23 mouse cellular contexts compared by ENCODE assay signal in genomic region chr8:70770748-70771147, GRCm38 (mm10). TPM values are rescaled to one million over a fixed set of nuclear protein-coding genes. Genes with fewer than 3 reads are reported as not detected.
DNase-seq lines count a peak whose midpoint lies in the region; ATAC-seq lines count a peak whose summit lies in the region.
"Had no signal": no experiment of that assay in that cellular context is flagged by ENCODE, and none has a peak within 500 bp of the region (broad histone marks: within the 10 kb centered on the region; RNA-seq: fewer than 3 reads in every experiment).

No protein-coding gene starts in this region.

- H3K4me1 ChIP-seq in liver, embryonic 11.5 days (replicated peaks; ENCODE audit: control insufficient read depth, insufficient read depth, low read length): peaks cover 48% of the 10 kb centered on the region
- H3K4me1 ChIP-seq in embryonic facial prominence, embryonic 10.5 days: peaks cover 56% of the 10 kb centered on the region

- H3K36me3 ChIP-seq in liver, embryonic 11.5 days (ENCODE audit: control insufficient read depth, insufficient read depth, low read length): peaks cover 34% of the 10 kb centered on the region
- H3K36me3 ChIP-seq in embryonic facial prominence, embryonic 10.5 days (replicated peaks): peaks cover 81% of the 10 kb centered on the region

- H3K27me3 ChIP-seq in liver, embryonic 11.5 days (replicated peaks; ENCODE audit: control insufficient read depth, insufficient read depth, low read length): no peaks in the 10 kb centered on the region
- H3K27me3 ChIP-seq in embryonic facial prominence, embryonic 10.5 days (replicated peaks; ENCODE audit: low read depth, poor library complexity, severe bottlenecking): peaks cover 9% of the 10 kb centered on the region
- H3K27me3 ChIP-seq: CH12.LX; embryonic facial prominence, embryonic 13.5 days; embryonic facial prominence, embryonic 15.5 days; Patski had no signal

- no peak overlapping the region for H3K4me2 ChIP-seq in liver, embryonic 11.5 days
- H3K4me2 ChIP-seq: embryonic facial prominence, embryonic 13.5 days; embryonic facial prominence, embryonic 15.5 days; forebrain, embryonic 12.5 days had no signal

- H3K27ac ChIP-seq in liver, embryonic 11.5 days (ENCODE audit: low read depth, low read length): no peak overlapping the region
- H3K27ac ChIP-seq in embryonic facial prominence, embryonic 10.5 days (replicated peaks): no peak overlapping the region
- H3K27ac ChIP-seq: embryonic facial prominence, embryonic 13.5 days; embryonic facial prominence, embryonic 15.5 days; forebrain, embryonic 10.5 days; forebrain, embryonic 12.5 days had no signal

- 0 out of 2 replicates have a peak overlapping the region, but pooled peaks have one; percentile 16 for H3K9ac ChIP-seq in liver, embryonic 11.5 days (ENCODE audit: low read depth, low read length)
- H3K9ac ChIP-seq: embryonic facial prominence, embryonic 13.5 days; embryonic facial prominence, embryonic 15.5 days; forebrain, embryonic 12.5 days had no signal

- no peak for ATAC-seq in liver, embryonic 11.5 days (replicated peaks; ENCODE audit: low FRiP score)
- ATAC-seq: activated CD4-positive, CD25-positive, alpha-beta regulatory T cell, adult 4 months; CD4-positive, CD25-positive, alpha-beta regulatory T cell, adult 4 months; forebrain, embryonic 14.5 days; forebrain, embryonic 16.5 days; Patski had no signal

- WGBS in liver, embryonic 11.5 days: 88% methylated on average over 13 of the region's 13 CpGs
- 95% methylated on average over 13 of the region's 13 CpGs for WGBS in embryonic facial prominence, embryonic 10.5 days

- no peaks in the 10 kb centered on the region for H3K9me3 ChIP-seq in liver, embryonic 11.5 days (ENCODE audit: control insufficient read depth, low read length)
- no peaks in the 10 kb centered on the region for H3K9me3 ChIP-seq in embryonic facial prominence, embryonic 10.5 days
- H3K9me3 ChIP-seq: embryonic facial prominence, embryonic 13.5 days; embryonic facial prominence, embryonic 15.5 days; forebrain, embryonic 10.5 days; forebrain, embryonic 12.5 days; G1E had no signal

- DNase-seq in adrenal gland, adult 2 months: peak; percentile 11
- DNase-seq in adrenal gland, postnatal 10 days: no peak
- peak; percentile 50 for DNase-seq in cerebellum, adult 9-11 months
- no peak for DNase-seq in cerebellum, adult 9-10 months
- no peak for DNase-seq in liver, embryonic 11.5 days (ENCODE audit: low spot score)
- no peak for DNase-seq in liver
- DNase-seq in embryonic facial prominence, embryonic 10.5 days (ENCODE audit: low spot score): no peak
- DNase-seq: adrenal gland, postnatal 14 days; adrenal gland, postnatal 36 days; B cell, adult 2 months; cerebellum, adult 8-10 months had no signal

- H3K4me3 ChIP-seq in liver, embryonic 11.5 days (ENCODE audit: low read depth, low read length): no peak overlapping the region
- H3K4me3 ChIP-seq in embryonic facial prominence, embryonic 10.5 days: 0 out of 2 replicates have a peak overlapping the region, but pooled peaks have one; percentile 4
- H3K4me3 ChIP-seq: embryonic facial prominence, embryonic 13.5 days; embryonic facial prominence, embryonic 15.5 days; erythroblast, embryonic 14.5 days; forebrain, embryonic 10.5 days; forebrain, embryonic 12.5 days had no signal

RNA-seq across cellular contexts. Expression of gene Pik3r2, which starts 5.8 kb away (rescaled TPM):
- total RNA-seq in adrenal gland, adult 2 months (2021): 10 to 100 TPM; 37.2 to 49.0 TPM
- polyA plus RNA-seq in adrenal gland, adult 2 months (2012; rRNA removed): 296 and 305 TPM in 2 replicates
- 10 to 100 TPM; 37.7 to 46.4 TPM for total RNA-seq in adrenal gland, postnatal 10 days (2021)
- 41.5 and 44.6 TPM in 2 replicates for polyA plus RNA-seq in liver, embryonic 11.5 days (2014; fragmentation: Nextera tagmentation; extraction: Ambion mirVana)
- polyA plus RNA-seq in embryonic facial prominence, embryonic 10.5 days (2016; fragmentation: Nextera tagmentation; extraction: Ambion mirVana): 79.2 and 79.8 TPM in 2 replicates

RNA-seq across cellular contexts. Expression of gene Mpv17l2, which starts 10.0 kb away (rescaled TPM):
- total RNA-seq in adrenal gland, adult 2 months (2021): 100 to 1,000 TPM; 108 to 132 TPM
- 359 and 417 TPM in 2 replicates for polyA plus RNA-seq in adrenal gland, adult 2 months (2012; rRNA removed)
- 100 to 1,000 TPM in 1 of 2 experiments, 10 to 100 TPM in 1; 92.9 to 106 TPM for total RNA-seq in adrenal gland, postnatal 10 days (2021)
- 67.7 and 76.4 TPM in 2 replicates for polyA plus RNA-seq in liver, embryonic 11.5 days (2014; fragmentation: Nextera tagmentation; extraction: Ambion mirVana)
- 28.2 and 34.5 TPM in 2 replicates for polyA plus RNA-seq in embryonic facial prominence, embryonic 10.5 days (2016; fragmentation: Nextera tagmentation; extraction: Ambion mirVana)

RNA-seq across cellular contexts. Expression of gene Rab3a, which starts 16.3 kb away (rescaled TPM):
- 10 to 100 TPM; 49.1 to 85.5 TPM for total RNA-seq in adrenal gland, adult 2 months (2021)
- 141 and 152 TPM in 2 replicates for polyA plus RNA-seq in adrenal gland, adult 2 months (2012; rRNA removed)
- total RNA-seq in adrenal gland, postnatal 10 days (2021): 10 to 100 TPM; 53.3 to 53.9 TPM
- polyA plus RNA-seq in liver, embryonic 11.5 days (2014; fragmentation: Nextera tagmentation; extraction: Ambion mirVana): 6.3 and 6.9 TPM in 2 replicates
- 13.6 and 16.2 TPM in 2 replicates for polyA plus RNA-seq in embryonic facial prominence, embryonic 10.5 days (2016; fragmentation: Nextera tagmentation; extraction: Ambion mirVana)

RNA-seq across cellular contexts. Expression of gene Mast3, which starts 34.1 kb away (rescaled TPM):
- total RNA-seq in adrenal gland, adult 2 months (2021): 10 to 100 TPM; 18.9 to 20.5 TPM
- 91.5 and 91.7 TPM in 2 replicates for polyA plus RNA-seq in adrenal gland, adult 2 months (2012; rRNA removed)
- 10 to 100 TPM; 17.7 to 22.8 TPM for total RNA-seq in adrenal gland, postnatal 10 days (2021)
- polyA plus RNA-seq in liver, embryonic 11.5 days (2014; fragmentation: Nextera tagmentation; extraction: Ambion mirVana): 18.2 and 19.3 TPM in 2 replicates
- polyA plus RNA-seq in embryonic facial prominence, embryonic 10.5 days (2016; fragmentation: Nextera tagmentation; extraction: Ambion mirVana): 12.4 and 13.9 TPM in 2 replicates

RNA-seq across cellular contexts. Expression of gene Il12rb1, which starts 37.5 kb away (rescaled TPM):
- total RNA-seq in adrenal gland, adult 2 months (2021): under 1 TPM in 1 of 2 experiments, not detected in 1; 0.10 TPM
- polyA plus RNA-seq in adrenal gland, adult 2 months (2012; rRNA removed): 0.28 and 0.41 TPM in 2 replicates
- under 1 TPM; 0.67 to 0.87 TPM for total RNA-seq in adrenal gland, postnatal 10 days (2021)
- polyA plus RNA-seq in liver, embryonic 11.5 days (2014; fragmentation: Nextera tagmentation; extraction: Ambion mirVana): 0.10 and 0.25 TPM in 2 replicates
- not detected in 2 replicates for polyA plus RNA-seq in embryonic facial prominence, embryonic 10.5 days (2016; fragmentation: Nextera tagmentation; extraction: Ambion mirVana)
- total RNA-seq: adrenal gland, postnatal 14 days; adrenal gland, postnatal 36 days had no signal
- polyA plus RNA-seq: forebrain, embryonic 12.5 days; forebrain, embryonic 14.5 days had no signal

Comparison
In these comparisons a context has a peak if more than half of its experiments do, and no peak if none do; other contexts are left out.
1. DNase-seq: peak in adrenal gland, adult 2 months (single experiment) and cerebellum, adult 9-11 months (single experiment); none in adrenal gland, postnatal 10 days (single experiment), cerebellum, adult 9-10 months (single experiment), liver, embryonic 11.5 days (single experiment), liver (single experiment) and embryonic facial prominence, embryonic 10.5 days (single experiment).